In genomic region chr13:45743848-45744247, GRCm38 (mm10) we compare ENCODE assay signal across 24 mouse cellular contexts.
DNase-seq lines count a peak whose midpoint lies in the region; ATAC-seq and TF ChIP-seq lines count a peak whose summit lies in the region.
"Had no signal": no experiment of that assay in that cellular context is flagged by ENCODE, and none has a peak within 500 bp of the region (broad histone marks: within the 10 kb centered on the region; RNA-seq: fewer than 3 reads in every experiment).

No protein-coding gene starts in this region.

- peaks cover 6% of the 10 kb centered on the region; the same call in 1 of the 2 replicates for H3K4me1 ChIP-seq in forebrain, embryonic 15.5 days
- peaks cover 23% of the 10 kb centered on the region for H3K4me1 ChIP-seq in forebrain, embryonic 10.5 days
- peaks cover 21% of the 10 kb centered on the region for H3K4me1 ChIP-seq in hindbrain, embryonic 13.5 days (replicated peaks)
- no peaks in the 10 kb centered on the region; the same call in none of the 2 replicates for H3K4me1 ChIP-seq in hindbrain, embryonic 11.5 days (replicated peaks; ENCODE audit: control insufficient read depth, insufficient read depth, low read length)
- H3K4me1 ChIP-seq in midbrain, embryonic 13.5 days (replicated peaks): peaks cover 19% of the 10 kb centered on the region
- no peaks in the 10 kb centered on the region for H3K4me1 ChIP-seq in thymus, adult 2 months (replicated peaks; ENCODE audit: control insufficient read depth, insufficient read depth, low read length)
- H3K4me1 ChIP-seq: liver, embryonic 15.5 days had no signal

- WGBS in forebrain, embryonic 15.5 days: 59% methylated on average over 7 of the region's 7 CpGs
- 58% methylated on average over 7 of the region's 7 CpGs for WGBS in forebrain, embryonic 10.5 days
- WGBS in hindbrain, embryonic 13.5 days: 46% methylated on average over 7 of the region's 7 CpGs
- WGBS in hindbrain, embryonic 11.5 days: 46% methylated on average over 7 of the region's 7 CpGs
- WGBS in midbrain, embryonic 13.5 days: 42% methylated on average over 7 of the region's 7 CpGs
- 91% methylated on average over 7 of the region's 7 CpGs for WGBS in thymus, adult 2 months

- H3K9ac ChIP-seq in forebrain, embryonic 15.5 days (replicated peaks): no peak overlapping the region
- H3K9ac ChIP-seq in hindbrain, embryonic 13.5 days: no peak overlapping the region
- no peak overlapping the region for H3K9ac ChIP-seq in hindbrain, embryonic 11.5 days (ENCODE audit: low read depth, low read length)
- H3K9ac ChIP-seq in midbrain, embryonic 13.5 days (replicated peaks): no peak overlapping the region
- H3K9ac ChIP-seq: embryonic facial prominence, embryonic 12.5 days; heart, embryonic 15.5 days; intestine, embryonic 15.5 days; liver, embryonic 15.5 days; stomach, embryonic 15.5 days had no signal

- no peaks in the 10 kb centered on the region for H3K9me3 ChIP-seq in forebrain, embryonic 15.5 days
- no peaks in the 10 kb centered on the region for H3K9me3 ChIP-seq in forebrain, embryonic 10.5 days
- H3K9me3 ChIP-seq in hindbrain, embryonic 13.5 days: no peaks in the 10 kb centered on the region
- H3K9me3 ChIP-seq in hindbrain, embryonic 11.5 days (ENCODE audit: control insufficient read depth, low read length): no peaks in the 10 kb centered on the region
- H3K9me3 ChIP-seq in midbrain, embryonic 13.5 days: no peaks in the 10 kb centered on the region
- H3K9me3 ChIP-seq: embryonic facial prominence, embryonic 12.5 days; heart, embryonic 15.5 days; intestine, embryonic 15.5 days; limb, embryonic 10.5 days; liver, embryonic 15.5 days; stomach, embryonic 15.5 days had no signal

- no peak for DNase-seq in forebrain, embryonic 10.5 days (ENCODE audit: extremely low spot score, low spot score)
- no peak for DNase-seq in hindbrain, embryonic 11.5 days (ENCODE audit: low spot score)
- DNase-seq in ZHBTc4 (ENCODE audit: low read depth, low spot score): peak; percentile 5
- DNase-seq in thymus, adult 2 months: no peak
- no peak for DNase-seq in cerebellum, postnatal 10 days
- DNase-seq: cerebellum, adult 18-20 months; cerebellum, postnatal 25 days; gastrocnemius, postnatal 36 days; heart, postnatal 36 days; kidney, adult 8-10 months; kidney, postnatal 10 days; liver; right cerebral cortex, postnatal 4 days; thymus, postnatal 4 days had no signal

- H3K27ac ChIP-seq in forebrain, embryonic 15.5 days (replicated peaks): peak overlapping the region; percentile 20; the same call in 1 of the 2 replicates
- no peak overlapping the region for H3K27ac ChIP-seq in forebrain, embryonic 10.5 days
- H3K27ac ChIP-seq in hindbrain, embryonic 13.5 days: peak overlapping the region; percentile 60; the same call in 1 of the 2 replicates
- H3K27ac ChIP-seq in hindbrain, embryonic 11.5 days (ENCODE audit: low read depth, low read length): no peak overlapping the region
- H3K27ac ChIP-seq in midbrain, embryonic 13.5 days: peak overlapping the region; percentile 64
- H3K27ac ChIP-seq in thymus, adult 2 months (ENCODE audit: control insufficient read depth, insufficient read depth, low read length): no peak overlapping the region
- H3K27ac ChIP-seq: embryonic facial prominence, embryonic 12.5 days; heart, embryonic 15.5 days; intestine, embryonic 15.5 days; limb, embryonic 10.5 days; liver, embryonic 15.5 days; macrophage; stomach, embryonic 15.5 days had no signal

- ATAC-seq in forebrain, embryonic 15.5 days (replicated peaks): no peak
- ATAC-seq in hindbrain, embryonic 13.5 days (ENCODE audit: low FRiP score): 0 out of 2 replicates have a peak, but pooled peaks have one; percentile 24
- no peak for ATAC-seq in hindbrain, embryonic 11.5 days (ENCODE audit: low FRiP score)
- ATAC-seq in midbrain, embryonic 13.5 days: peak; percentile 65
- ATAC-seq: intestine, embryonic 15.5 days had no signal

- no peak for TF ChIP-seq CTCF in thymus, adult 2 months (IDR thresholded peaks at IDR 0.05; ENCODE audit: borderline replicate concordance, control insufficient read depth, extremely low read depth, insufficient read depth, low read length, poor library complexity)

- no peak overlapping the region for H3K4me3 ChIP-seq in forebrain, embryonic 15.5 days
- H3K4me3 ChIP-seq in forebrain, embryonic 10.5 days: no peak overlapping the region
- H3K4me3 ChIP-seq in hindbrain, embryonic 13.5 days: no peak overlapping the region
- H3K4me3 ChIP-seq in hindbrain, embryonic 11.5 days (ENCODE audit: low read depth, low read length): no peak overlapping the region
- H3K4me3 ChIP-seq in midbrain, embryonic 13.5 days (replicated peaks): no peak overlapping the region
- no peak overlapping the region for H3K4me3 ChIP-seq in thymus, adult 2 months (ENCODE audit: control insufficient read depth, insufficient read depth, low read length)
- H3K4me3 ChIP-seq: embryonic facial prominence, embryonic 12.5 days; heart, embryonic 15.5 days; intestine, embryonic 15.5 days; limb, embryonic 10.5 days; liver, embryonic 15.5 days; stomach, embryonic 15.5 days had no signal

- TF ChIP-seq POLR2A in thymus, adult 2 months (IDR thresholded peaks at IDR 0.05; ENCODE audit: control insufficient read depth, extremely low read depth, insufficient read depth, low read length, poor library complexity): no peak

- no peak overlapping the region for H3K4me2 ChIP-seq in forebrain, embryonic 15.5 days (replicated peaks)
- no peak overlapping the region for H3K4me2 ChIP-seq in hindbrain, embryonic 13.5 days
- no peak overlapping the region for H3K4me2 ChIP-seq in hindbrain, embryonic 11.5 days (replicated peaks; ENCODE audit: low read depth, low read length)
- no peak overlapping the region for H3K4me2 ChIP-seq in midbrain, embryonic 13.5 days (replicated peaks)
- H3K4me2 ChIP-seq: embryonic facial prominence, embryonic 12.5 days; heart, embryonic 15.5 days; intestine, embryonic 15.5 days; liver, embryonic 15.5 days; stomach, embryonic 15.5 days had no signal

- H3K36me3 ChIP-seq in forebrain, embryonic 15.5 days: no peaks in the 10 kb centered on the region
- no peaks in the 10 kb centered on the region for H3K36me3 ChIP-seq in forebrain, embryonic 10.5 days (replicated peaks)
- H3K36me3 ChIP-seq in hindbrain, embryonic 13.5 days: no peaks in the 10 kb centered on the region
- H3K36me3 ChIP-seq in hindbrain, embryonic 11.5 days (ENCODE audit: control insufficient read depth, insufficient read depth, low read length): no peaks in the 10 kb centered on the region
- no peaks in the 10 kb centered on the region for H3K36me3 ChIP-seq in midbrain, embryonic 13.5 days
- no peaks in the 10 kb centered on the region for H3K36me3 ChIP-seq in thymus, adult 2 months (ENCODE audit: control insufficient read depth, insufficient read depth, low read length)
- H3K36me3 ChIP-seq: embryonic facial prominence, embryonic 12.5 days; heart, embryonic 15.5 days; intestine, embryonic 15.5 days; limb, embryonic 10.5 days; liver, embryonic 15.5 days; stomach, embryonic 15.5 days had no signal

- no peaks in the 10 kb centered on the region for H3K27me3 ChIP-seq in forebrain, embryonic 15.5 days
- no peaks in the 10 kb centered on the region for H3K27me3 ChIP-seq in forebrain, embryonic 10.5 days (ENCODE audit: poor library complexity, severe bottlenecking)
- H3K27me3 ChIP-seq in hindbrain, embryonic 13.5 days: no peaks in the 10 kb centered on the region
- H3K27me3 ChIP-seq in hindbrain, embryonic 11.5 days (ENCODE audit: control insufficient read depth, insufficient read depth, low read length): no peaks in the 10 kb centered on the region
- H3K27me3 ChIP-seq in midbrain, embryonic 13.5 days: no peaks in the 10 kb centered on the region
- H3K27me3 ChIP-seq in thymus, adult 2 months (ENCODE audit: control insufficient read depth, insufficient read depth, low read length): no peaks in the 10 kb centered on the region
- H3K27me3 ChIP-seq: embryonic facial prominence, embryonic 12.5 days; heart, embryonic 15.5 days; intestine, embryonic 15.5 days; liver, embryonic 15.5 days; stomach, embryonic 15.5 days had no signal

Comparison
In these comparisons a context has a peak if more than half of its experiments do, and no peak if none do; other contexts are left out.
1. ATAC-seq: peak in hindbrain, embryonic 13.5 days (single experiment) and midbrain, embryonic 13.5 days (single experiment); none in forebrain, embryonic 15.5 days (single experiment) and hindbrain, embryonic 11.5 days (single experiment).
2. H3K27ac ChIP-seq: peak in forebrain, embryonic 15.5 days (single experiment), hindbrain, embryonic 13.5 days (single experiment) and midbrain, embryonic 13.5 days (single experiment); none in forebrain, embryonic 10.5 days (single experiment), hindbrain, embryonic 11.5 days (single experiment) and thymus, adult 2 months (single experiment).